Mouse (Mus musculus): ENCODE measurements at regions not wholly inside any gene's neighbourhood (a gene's known extent, or its start where the extent isn't known, plus 50 kb on each side); places are given as distances from the start of the nearest gene placed in this dataset.

DNA sequence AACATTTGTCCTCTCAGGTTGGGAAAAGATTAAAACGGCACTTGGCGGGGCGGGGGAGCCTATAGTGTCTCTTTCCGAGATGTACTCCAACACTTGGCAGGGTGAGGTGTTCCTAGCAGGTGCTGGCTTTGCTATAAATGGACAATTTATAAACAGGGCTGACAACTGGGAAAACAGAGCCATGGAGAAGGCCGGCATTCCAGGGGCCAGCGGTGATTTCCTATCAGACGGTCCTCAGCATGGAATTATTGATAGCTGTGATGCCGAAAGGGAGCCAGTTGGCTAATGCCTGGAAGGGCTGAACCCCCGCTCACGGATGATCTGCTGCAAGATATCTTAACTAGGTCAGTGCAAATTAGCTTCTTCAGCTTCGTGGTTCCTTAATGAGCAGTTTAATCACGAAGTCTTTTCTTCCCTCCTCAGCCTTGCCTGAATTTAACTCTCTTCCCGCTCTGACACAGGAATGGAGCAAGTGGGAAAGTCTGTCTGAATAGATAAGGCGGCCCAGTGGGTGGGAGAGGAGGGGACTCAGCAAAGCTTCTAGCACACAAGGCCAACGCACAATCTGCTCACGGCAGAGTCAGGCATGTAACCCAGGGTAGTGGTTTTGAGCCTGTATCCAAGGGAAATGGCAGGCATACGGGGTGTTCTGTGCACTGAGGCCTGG is 61.1 kb upstream of the Map3k1 start:
- TF ChIP-seq EP300 (IDR thresholded peaks at IDR 0.05; ENCODE audit: insufficient read depth, low read depth, low read length), result no peak
- TF ChIP-seq CTCF (IDR thresholded peaks at IDR 0.05), result no peak
- TF ChIP-seq POLR2A (IDR thresholded peaks at IDR 0.05; ENCODE audit: insufficient read depth, low read depth, low read length), result no peak

Measured in heart, adult 2 months (tissue).